Mouse (Mus musculus) C2C12 (cell line): Measurements from ENCODE around the gene Tenm4.

ENCODE experiments used
- CEBPB ChIP-seq: IDR thresholded peaks from one replicate; pipeline ENCODE4 v1.6.1; 2011; ENCODE audit warnings: low read depth, mild to moderate bottlenecking, control low read depth, moderate library complexity
- CTCF ChIP-seq: IDR thresholded peaks from one replicate; pipeline ENCODE4 v1.5.1; 2011; ENCODE audit not compliant: control insufficient read depth, insufficient read depth, insufficient read length
- MAX ChIP-seq: IDR thresholded peaks from one replicate; pipeline ENCODE4 v1.6.1; 2011; ENCODE audit warnings: mild to moderate bottlenecking, control low read depth
- MYOD1 ChIP-seq: IDR thresholded peaks from one replicate; pipeline ENCODE4 v1.6.1; 2011; ENCODE audit warnings: low read depth; ENCODE audit not compliant: control insufficient read depth, insufficient read length
- MYOG ChIP-seq: IDR thresholded peaks from one replicate; pipeline ENCODE4 v1.6.1; 2011; ENCODE audit not compliant: control insufficient read depth, insufficient read length; ENCODE audit errors: extremely low read depth
- USF1 ChIP-seq: IDR thresholded peaks from one replicate; pipeline ENCODE4 v1.6.1; 2011; ENCODE audit warnings: low read depth, mild to moderate bottlenecking, control low read depth, moderate library complexity

- no peak for TF ChIP-seq CTCF
- TF ChIP-seq MYOG = no peak
- TF ChIP-seq CEBPB = no peak
- TF ChIP-seq USF1 = no peak
- no peak for TF ChIP-seq MAX
- TF ChIP-seq MYOD1 = no peak
Measured at GRCm38 (mm10) chr7:96647657-96648056, 476.6 kb downstream of the Tenm4 start.
